In the genomic region with DNA sequence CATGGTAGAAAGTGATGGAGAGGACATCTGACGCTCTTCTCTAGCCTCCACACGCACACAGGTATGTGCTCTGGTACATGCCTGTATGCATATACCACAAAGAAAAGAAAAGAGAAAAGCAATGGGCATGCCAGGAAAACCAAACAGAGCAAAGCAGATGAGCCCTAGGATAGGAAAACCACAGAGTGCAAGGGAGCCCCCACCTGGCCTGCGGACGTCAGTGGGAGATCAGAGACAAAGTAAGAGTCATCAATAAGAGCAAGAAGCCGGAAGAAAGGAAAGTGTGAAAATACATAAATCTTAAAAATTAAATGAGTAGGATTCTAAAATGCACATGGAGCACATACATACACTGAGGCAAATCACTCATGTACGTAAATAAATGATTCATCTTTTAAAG, we compare ENCODE assay signal across 20 mouse cellular contexts. TPM values are rescaled to one million over a fixed set of nuclear protein-coding genes. Genes with fewer than 3 reads are reported as not detected.
A peak's percentile ranks its signal among the peaks of the same experiment; 100 is the strongest.
DNase-seq lines count a peak whose midpoint lies in the region; ATAC-seq and TF ChIP-seq lines count a peak whose summit lies in the region.
"Had no signal": no experiment of that assay in that cellular context is flagged by ENCODE, and none has a peak within 500 bp of the region (broad histone marks: within the 10 kb centered on the region; RNA-seq: fewer than 3 reads in every experiment).

No protein-coding gene starts in this region.

- TF ChIP-seq POLR2A in heart, adult 2 months (IDR thresholded peaks at IDR 0.05; ENCODE audit: insufficient read depth, low read depth, low read length): no peak

- no peaks in the 10 kb centered on the region for H3K4me1 ChIP-seq in heart, adult 2 months (ENCODE audit: control insufficient read depth, insufficient read depth, low read length)
- 0 out of 2 replicates have a peak, but pooled peaks cover 2% of the 10 kb centered on the region for H3K4me1 ChIP-seq in midbrain, embryonic 14.5 days (ENCODE audit: control insufficient read depth, insufficient read depth, low read length)
- peaks cover under 1% of the 10 kb centered on the region; the same call in 1 of the 2 replicates for H3K4me1 ChIP-seq in midbrain, embryonic 11.5 days (ENCODE audit: control insufficient read depth, insufficient read depth, low read length)

- no peak for ATAC-seq in midbrain, embryonic 14.5 days (ENCODE audit: low FRiP score, low TSS enrichment)
- no peak for ATAC-seq in midbrain, embryonic 11.5 days (ENCODE audit: low FRiP score)

- H3K4me3 ChIP-seq in heart, adult 2 months: no peak overlapping the region
- no peak overlapping the region for H3K4me3 ChIP-seq in midbrain, embryonic 14.5 days (replicated peaks; ENCODE audit: low read depth, low read length)
- no peak overlapping the region for H3K4me3 ChIP-seq in midbrain, embryonic 11.5 days (ENCODE audit: low read depth, low read length)
- H3K4me3 ChIP-seq: limb, embryonic 13.5 days; liver, embryonic 15.5 days; neural tube, embryonic 13.5 days had no signal

- no peak overlapping the region for H3K9ac ChIP-seq in heart, adult 2 months (ENCODE audit: low read depth, low read length)
- no peak overlapping the region for H3K9ac ChIP-seq in midbrain, embryonic 14.5 days (replicated peaks; ENCODE audit: low read length)
- H3K9ac ChIP-seq in midbrain, embryonic 11.5 days (ENCODE audit: low read length): no peak overlapping the region
- H3K9ac ChIP-seq: hindbrain, embryonic 14.5 days; limb, embryonic 13.5 days; liver, embryonic 15.5 days; neural tube, embryonic 13.5 days had no signal

- H3K79me2 ChIP-seq in heart, adult 2 months (replicated peaks; ENCODE audit: control insufficient read depth, insufficient read depth, low read length): no peaks in the 10 kb centered on the region

- no peak overlapping the region for H3K4me2 ChIP-seq in midbrain, embryonic 14.5 days (ENCODE audit: low read length)
- H3K4me2 ChIP-seq in midbrain, embryonic 11.5 days: no peak overlapping the region
- H3K4me2 ChIP-seq: hindbrain, embryonic 14.5 days; limb, embryonic 13.5 days; liver, embryonic 15.5 days; neural tube, embryonic 13.5 days had no signal

- H3K27ac ChIP-seq in heart, adult 2 months: no peak overlapping the region
- H3K27ac ChIP-seq in midbrain, embryonic 14.5 days (replicated peaks; ENCODE audit: low read depth, low read length): no peak overlapping the region
- H3K27ac ChIP-seq in midbrain, embryonic 11.5 days (ENCODE audit: low read depth, low read length): no peak overlapping the region
- H3K27ac ChIP-seq: hindbrain, embryonic 14.5 days; limb, embryonic 13.5 days; liver, embryonic 15.5 days; neural tube, embryonic 13.5 days had no signal

- TF ChIP-seq EP300 in heart, adult 2 months (IDR thresholded peaks at IDR 0.05; ENCODE audit: insufficient read depth, low read depth, low read length): no peak

- peaks cover 8% of the 10 kb centered on the region for H3K27me3 ChIP-seq in heart, adult 2 months (ENCODE audit: control insufficient read depth, insufficient read depth, low read length)
- peaks cover 25% of the 10 kb centered on the region for H3K27me3 ChIP-seq in midbrain, embryonic 14.5 days (ENCODE audit: control insufficient read depth, insufficient read depth, low read length)
- peaks cover 21% of the 10 kb centered on the region for H3K27me3 ChIP-seq in midbrain, embryonic 11.5 days (ENCODE audit: control insufficient read depth, insufficient read depth, low read length)

- TF ChIP-seq CTCF in heart, adult 2 months (IDR thresholded peaks at IDR 0.05): peak; percentile 41

- H3K36me3 ChIP-seq in heart, adult 2 months (ENCODE audit: control insufficient read depth, insufficient read depth, low read length): no peaks in the 10 kb centered on the region
- H3K36me3 ChIP-seq in midbrain, embryonic 14.5 days (ENCODE audit: control insufficient read depth, insufficient read depth, low read length): no peaks in the 10 kb centered on the region
- H3K36me3 ChIP-seq in midbrain, embryonic 11.5 days (ENCODE audit: control insufficient read depth, insufficient read depth, low read length): no peaks in the 10 kb centered on the region
- H3K36me3 ChIP-seq: G1E; limb, embryonic 13.5 days; liver, embryonic 15.5 days; neural tube, embryonic 13.5 days had no signal

- no peak for DNase-seq in heart, adult 2 months
- DNase-seq in heart, postnatal 4 days: no peak
- DNase-seq in kidney, postnatal 36 days: peak; percentile 11 to 60
- no peak for DNase-seq in kidney, adult 11 months
- DNase-seq in midbrain, embryonic 14.5 days: peak; percentile 14
- DNase-seq in midbrain, embryonic 11.5 days (ENCODE audit: low spot score, missing footprints): no peak
- no peak for DNase-seq in left cerebral cortex, adult 9 months (ENCODE audit: low spot score in 2 of 2)
- DNase-seq: adrenal gland, adult 8-10 months; cerebellum, adult 2 months; gastrocnemius, postnatal 10 days; heart, postnatal 10 days; lung, postnatal 14 days; right cerebral cortex, postnatal 25 days; thymus, postnatal 14 days had no signal

- no peaks in the 10 kb centered on the region for H3K9me3 ChIP-seq in midbrain, embryonic 14.5 days (ENCODE audit: control insufficient read depth, low read length)
- H3K9me3 ChIP-seq in midbrain, embryonic 11.5 days (ENCODE audit: control insufficient read depth, low read length): no peaks in the 10 kb centered on the region
- H3K9me3 ChIP-seq: limb, embryonic 13.5 days; liver, embryonic 15.5 days; neural tube, embryonic 13.5 days had no signal

- WGBS in heart, adult 2 months: 66% methylated on average over 6 of the region's 6 CpGs
- WGBS in midbrain, embryonic 14.5 days: 75% methylated on average over 6 of the region's 6 CpGs
- WGBS in midbrain, embryonic 11.5 days: 72% methylated on average over 6 of the region's 6 CpGs

- intact Hi-C loops in heart, adult 2 months (cut with DNase I): no loop called here

RNA-seq across cellular contexts. Expression of gene Alkal2, which starts 4.7 kb away (rescaled TPM):
- 1 to 10 TPM in 1 of 2 experiments, under 1 TPM in 1; 0.73 to 1.8 TPM for total RNA-seq in heart, adult 2 months (2021)
- 0.47 and 0.70 TPM in 2 replicates for polyA plus RNA-seq in heart, adult 2 months (2012; rRNA removed)
- total RNA-seq in heart, postnatal 4 days (2021): not detected
- polyA plus RNA-seq in midbrain, embryonic 14.5 days (2014; fragmentation: Nextera tagmentation; extraction: Ambion mirVana): 0.58 TPM in 1 of 2 replicates, not detected in the other
- polyA plus RNA-seq in midbrain, embryonic 11.5 days (2014; fragmentation: Nextera tagmentation; extraction: Ambion mirVana): 0.15 and 0.26 TPM in 2 replicates
- total RNA-seq: G1E; megakaryocyte-erythroid progenitor cell, adult 5-6 weeks had no signal
- polyA plus RNA-seq: G1E; liver, embryonic 15.5 days had no signal

RNA-seq across cellular contexts. Expression of gene Acp1, which starts 31.9 kb away (rescaled TPM):
- total RNA-seq in heart, adult 2 months (2021): 10 to 100 TPM; 29.4 to 31.6 TPM
- polyA plus RNA-seq in heart, adult 2 months (2012; rRNA removed): 4.7 and 8.6 TPM in 2 replicates
- total RNA-seq in heart, postnatal 4 days (2021): 10 to 100 TPM; 46.9 to 49.4 TPM
- 135 and 138 TPM in 2 replicates for polyA plus RNA-seq in midbrain, embryonic 14.5 days (2014; fragmentation: Nextera tagmentation; extraction: Ambion mirVana)
- polyA plus RNA-seq in midbrain, embryonic 11.5 days (2014; fragmentation: Nextera tagmentation; extraction: Ambion mirVana): 203 and 222 TPM in 2 replicates

RNA-seq across cellular contexts. Expression of gene Sh3yl1, which starts 32.0 kb away (rescaled TPM):
- total RNA-seq in heart, adult 2 months (2021): 1 to 10 TPM; 1.5 to 2.0 TPM
- polyA plus RNA-seq in heart, adult 2 months (2012; rRNA removed): 0.82 and 0.88 TPM in 2 replicates
- 1 to 10 TPM; 2.1 to 2.4 TPM for total RNA-seq in heart, postnatal 4 days (2021)
- polyA plus RNA-seq in midbrain, embryonic 14.5 days (2014; fragmentation: Nextera tagmentation; extraction: Ambion mirVana): 47.5 and 49.9 TPM in 2 replicates
- 21.5 and 21.8 TPM in 2 replicates for polyA plus RNA-seq in midbrain, embryonic 11.5 days (2014; fragmentation: Nextera tagmentation; extraction: Ambion mirVana)

Comparison
In these comparisons a context has a peak if more than half of its experiments do, and no peak if none do; other contexts are left out.
1. DNase-seq: peak in kidney, postnatal 36 days (2 of 2) and midbrain, embryonic 14.5 days (single experiment); none in heart, adult 2 months (0 of 2), heart, postnatal 4 days (single experiment), kidney, adult 11 months (single experiment), midbrain, embryonic 11.5 days (single experiment) and left cerebral cortex, adult 9 months (0 of 2).
2. RNA of gene Acp1, which starts 31.9 kb away (polyA plus RNA-seq): 203 to 222 TPM in midbrain, embryonic 11.5 days and 135 to 138 TPM in midbrain, embryonic 14.5 days; 4.7 to 8.6 TPM in heart, adult 2 months; every median in the first group is over 10 times any median in the second.
3. RNA of gene Sh3yl1, which starts 32.0 kb away (polyA plus RNA-seq): 47.5 to 49.9 TPM in midbrain, embryonic 14.5 days and 21.5 to 21.8 TPM in midbrain, embryonic 11.5 days; 0.82 to 0.88 TPM in heart, adult 2 months; every median in the first group is over 10 times any median in the second.